Mouse (Mus musculus): ENCODE data around the gene Por. TPM values are rescaled to one million over a fixed set of nuclear protein-coding genes. Genes with fewer than 3 reads are reported as not detected.

The Por gene
- polyA plus RNA-seq, 1 experiment, result 50.8 TPM

- H3K36me3 ChIP-seq (ENCODE audit: control insufficient read depth, insufficient read depth, low read length), result no peaks in the 10 kb centered on the region
- 95% methylated on average over 5 of the region's 5 CpGs for WGBS
- peaks cover 6% of the 10 kb centered on the region; the same call in 1 of the 2 replicates for H3K4me1 ChIP-seq (ENCODE audit: control insufficient read depth, insufficient read depth, insufficient read length)
- no peak overlapping the region for H3K4me3 ChIP-seq (ENCODE audit: extremely low read depth, insufficient read depth, insufficient read length)
- no peak overlapping the region for H3K27ac ChIP-seq (ENCODE audit: insufficient read depth, low read length)
- H3K27me3 ChIP-seq (ENCODE audit: control insufficient read depth, insufficient read depth, low read length), result no peaks in the 10 kb centered on the region
- TF ChIP-seq CTCF (IDR thresholded peaks at IDR 0.05; ENCODE audit: extremely low read depth, insufficient read depth, insufficient read length, insufficient replicate concordance) (no peak), POLR2A (IDR thresholded peaks at IDR 0.05; ENCODE audit: low read depth, low read length) (no peak)
- no peak for DNase-seq (ENCODE audit: low read depth in 1 of 2, low spot score in 2 of 2)
These were observed 23.5 kb downstream of the Por start for GRCm38 (mm10) chr5:135693281-135693853.

GRCm38 (mm10) chr5:135695277-135695721 lies 25.5 kb downstream of the Por start:
- DNase-seq (ENCODE audit: low read depth in 1 of 2, low spot score in 2 of 2), result no peak
- TF ChIP-seq POLR2A (IDR thresholded peaks at IDR 0.05; ENCODE audit: low read depth, low read length) (no peak), CTCF (IDR thresholded peaks at IDR 0.05; ENCODE audit: extremely low read depth, insufficient read depth, insufficient read length, insufficient replicate concordance) (no peak)
- Histone ChIP-seq H3K4me1 (ENCODE audit: control insufficient read depth, insufficient read depth, insufficient read length) (0 out of 2 replicates have a peak, but pooled peaks cover under 1% of the 10 kb centered on the region), H3K27ac (ENCODE audit: insufficient read depth, low read length) (no peak overlapping the region), H3K27me3 (ENCODE audit: control insufficient read depth, insufficient read depth, low read length) (no peaks in the 10 kb centered on the region), H3K36me3 (ENCODE audit: control insufficient read depth, insufficient read depth, low read length) (0 out of 2 replicates have a peak, but pooled peaks cover 2% of the 10 kb centered on the region), H3K4me3 (ENCODE audit: extremely low read depth, insufficient read depth, insufficient read length) (no peak overlapping the region)
- WGBS, result 71% methylated on average over 7 of the region's 7 CpGs

GRCm38 (mm10) chr5:135697711-135698111 lies 27.9 kb downstream of the Por start:
- Histone ChIP-seq H3K27me3 (ENCODE audit: control insufficient read depth, insufficient read depth, low read length) (no peaks in the 10 kb centered on the region), H3K4me3 (ENCODE audit: extremely low read depth, insufficient read depth, insufficient read length) (no peak overlapping the region), H3K4me1 (ENCODE audit: control insufficient read depth, insufficient read depth, insufficient read length) (peaks cover under 1% of the 10 kb centered on the region; the same call in 1 of the 2 replicates), H3K36me3 (ENCODE audit: control insufficient read depth, insufficient read depth, low read length) (0 out of 2 replicates have a peak, but pooled peaks cover 2% of the 10 kb centered on the region), H3K27ac (ENCODE audit: insufficient read depth, low read length) (no peak overlapping the region)
- 78% methylated on average over 5 of the region's 5 CpGs for WGBS
- TF ChIP-seq POLR2A (IDR thresholded peaks at IDR 0.05; ENCODE audit: low read depth, low read length), result no peak
- no peak for TF ChIP-seq CTCF (IDR thresholded peaks at IDR 0.05; ENCODE audit: extremely low read depth, insufficient read depth, insufficient read length, insufficient replicate concordance)
- no peak for DNase-seq (ENCODE audit: low read depth in 1 of 2, low spot score in 2 of 2)

GRCm38 (mm10) chr5:135701601-135702000 lies 31.8 kb downstream of the Por start:
- H3K27ac ChIP-seq (ENCODE audit: insufficient read depth, low read length), result no peak overlapping the region
- no peak overlapping the region for H3K4me3 ChIP-seq (ENCODE audit: extremely low read depth, insufficient read depth, insufficient read length)
- no peaks in the 10 kb centered on the region for H3K27me3 ChIP-seq (ENCODE audit: control insufficient read depth, insufficient read depth, low read length)
- peaks cover 4% of the 10 kb centered on the region; the same call in 1 of the 2 replicates for H3K4me1 ChIP-seq (ENCODE audit: control insufficient read depth, insufficient read depth, insufficient read length)
- H3K36me3 ChIP-seq (ENCODE audit: control insufficient read depth, insufficient read depth, low read length), result 0 out of 2 replicates have a peak, but pooled peaks cover 2% of the 10 kb centered on the region
- no peak for DNase-seq (ENCODE audit: low read depth in 1 of 2, low spot score in 2 of 2)
- no peak for TF ChIP-seq CTCF (IDR thresholded peaks at IDR 0.05; ENCODE audit: extremely low read depth, insufficient read depth, insufficient read length, insufficient replicate concordance)
- TF ChIP-seq POLR2A (IDR thresholded peaks at IDR 0.05; ENCODE audit: low read depth, low read length), result no peak
- 94% methylated on average over 4 of the region's 4 CpGs for WGBS

GRCm38 (mm10) chr5:135702190-135702589 lies 32.4 kb downstream of the Por start:
- Histone ChIP-seq H3K27me3 (ENCODE audit: control insufficient read depth, insufficient read depth, low read length) (no peaks in the 10 kb centered on the region), H3K27ac (ENCODE audit: insufficient read depth, low read length) (peak overlapping the region; percentile 75; the same call in 1 of the 2 replicates), H3K36me3 (ENCODE audit: control insufficient read depth, insufficient read depth, low read length) (0 out of 2 replicates have a peak, but pooled peaks cover 2% of the 10 kb centered on the region), H3K4me3 (ENCODE audit: extremely low read depth, insufficient read depth, insufficient read length) (no peak overlapping the region), H3K4me1 (ENCODE audit: control insufficient read depth, insufficient read depth, insufficient read length) (peaks cover 7% of the 10 kb centered on the region; the same call in 1 of the 2 replicates)
- DNase-seq (ENCODE audit: low read depth in 1 of 2, low spot score in 2 of 2), result no peak
- no peak for TF ChIP-seq POLR2A (IDR thresholded peaks at IDR 0.05; ENCODE audit: low read depth, low read length)
- no peak for TF ChIP-seq CTCF (IDR thresholded peaks at IDR 0.05; ENCODE audit: extremely low read depth, insufficient read depth, insufficient read length, insufficient replicate concordance)
- 58% methylated on average over 6 of the region's 6 CpGs for WGBS

GRCm38 (mm10) chr5:135702682-135703192 lies 32.9 kb downstream of the Por start:
- DNase-seq (ENCODE audit: low read depth in 1 of 2, low spot score in 2 of 2), result peak; percentile 50 to 52
- Histone ChIP-seq H3K36me3 (ENCODE audit: control insufficient read depth, insufficient read depth, low read length) (0 out of 2 replicates have a peak, but pooled peaks cover 2% of the 10 kb centered on the region), H3K27ac (ENCODE audit: insufficient read depth, low read length) (peak overlapping the region; percentile 75), H3K4me3 (ENCODE audit: extremely low read depth, insufficient read depth, insufficient read length) (no peak overlapping the region), H3K27me3 (ENCODE audit: control insufficient read depth, insufficient read depth, low read length) (no peaks in the 10 kb centered on the region), H3K4me1 (ENCODE audit: control insufficient read depth, insufficient read depth, insufficient read length) (peaks cover 8% of the 10 kb centered on the region; the same call in 1 of the 2 replicates)
- 8% methylated on average over 15 of the region's 15 CpGs for WGBS
- TF ChIP-seq POLR2A (IDR thresholded peaks at IDR 0.05; ENCODE audit: low read depth, low read length), result no peak
- peak; percentile 37; the same call in 1 of the 2 replicates for TF ChIP-seq CTCF (IDR thresholded peaks at IDR 0.05; ENCODE audit: extremely low read depth, insufficient read depth, insufficient read length, insufficient replicate concordance)

All from spleen, adult 2 months (tissue).